Mouse (Mus musculus) urinary bladder, postnatal 4 days (tissue): Measurements from ENCODE around the gene Tnfrsf13c.

Source experiments
- DNase-seq, 2 experiments: peaks; one replicate each; pipeline ENCODE4 v3.0.0; 2021 to 2022; ENCODE audit warnings: low spot score in 2 of 2

Tnfrsf13c gene

GRCm38 (mm10) chr15:82183596-82183995, 40.6 kb downstream of the Tnfrsf13c start:
- DNase-seq, result no peak

- DNase-seq, result no peak
Observed at GRCm38 (mm10) chr15:82182311-82182710, 41.9 kb downstream of the Tnfrsf13c start.

- no peak for DNase-seq
Observed at GRCm38 (mm10) chr15:82181131-82181530, 43.0 kb downstream of the Tnfrsf13c start.

GRCm38 (mm10) chr15:82177743-82178290, 46.4 kb downstream of the Tnfrsf13c start:
- DNase-seq, result no peak

GRCm38 (mm10) chr15:82175091-82175490, 49.1 kb downstream of the Tnfrsf13c start:
- no peak for DNase-seq

GRCm38 (mm10) chr15:82172648-82173047, 51.5 kb downstream of the Tnfrsf13c start:
- no peak for DNase-seq
